Mouse (Mus musculus) thymus, postnatal 10 days (tissue): ENCODE measurements at regions not wholly inside any gene's neighbourhood (a gene's known extent, or its start where the extent isn't known, plus 50 kb on each side); places are given as distances from the start of the nearest gene placed in this dataset.
"Not testable (repeated sequence)": the region's sequence is repeated elsewhere in the genome, so short reads cannot be mapped to it uniquely, and the experiment has no call there.

Experiments
- DNase-seq, 2 experiments: peaks; one replicate each; pipeline ENCODE4 v3.0.0; 2021; ENCODE audit warnings: low spot score in 2 of 2

GRCm38 (mm10) chr4:6600766-6601367 lies 1638.0 kb downstream of the Car8 start:
- no peak for DNase-seq

GRCm38 (mm10) chr4:6596321-6596720 lies 1642.5 kb downstream of the Car8 start:
- DNase-seq, result no peak

GRCm38 (mm10) chr4:6592890-6593289 lies 1646.0 kb downstream of the Car8 start:
- DNase-seq, result not testable (repeated sequence)

GRCm38 (mm10) chr4:6561604-6562357 lies 1677.1 kb downstream of the Car8 start:
- peak in 1 of 2 experiments; percentile 35 for DNase-seq

- DNase-seq, result no peak
Observed at GRCm38 (mm10) chr4:6539626-6540025, 1699.2 kb downstream of the Car8 start.

GRCm38 (mm10) chr4:6532441-6532840 lies 1706.4 kb downstream of the Car8 start:
- DNase-seq, result no peak

- no peak for DNase-seq
Observed at GRCm38 (mm10) chr4:6517626-6518025, 1721.2 kb downstream of the Car8 start.

GRCm38 (mm10) chr4:6514823-6515222 lies 1721.7 kb upstream of the Impad1 start:
- DNase-seq, result peak; percentile 40 to 77

GRCm38 (mm10) chr4:6513635-6514034 lies 1720.5 kb upstream of the Impad1 start:
- no peak for DNase-seq

GRCm38 (mm10) chr4:6512749-6513364 lies 1719.7 kb upstream of the Impad1 start:
- peak; percentile 58 to 78 for DNase-seq

- DNase-seq, result peak; percentile 22 to 24
Observed at GRCm38 (mm10) chr4:6508091-6508490, 1714.9 kb upstream of the Impad1 start.
